Mouse (Mus musculus): Measurements from ENCODE around the gene Ltbp1.

DNA sequence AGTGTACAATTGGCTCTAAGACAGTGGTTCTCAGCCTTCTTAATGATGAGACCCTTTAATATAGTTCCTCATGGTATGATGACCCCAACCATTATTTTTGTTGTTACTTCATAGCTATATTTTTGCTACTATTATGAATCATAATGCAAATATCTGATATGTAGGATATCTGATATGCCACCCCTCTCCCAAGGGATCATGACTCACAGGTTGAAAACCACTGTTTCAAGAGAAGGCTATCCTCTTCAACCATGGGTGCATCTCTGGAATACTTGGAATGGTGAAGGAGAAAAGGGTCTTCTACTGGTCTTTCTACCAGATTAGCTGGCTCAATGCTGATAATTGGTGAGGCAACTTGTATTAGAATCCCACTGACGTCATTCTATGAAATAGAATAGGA lies 21.3 kb upstream of the Ltbp1 start:
- TF ChIP-seq CTCF (IDR thresholded peaks at IDR 0.05; ENCODE audit: insufficient read depth, low read length) = no peak
- TF ChIP-seq POLR2A (IDR thresholded peaks at IDR 0.05; ENCODE audit: borderline replicate concordance, extremely low read depth, low read depth, low read length) = no peak
